Mouse (Mus musculus): ENCODE results near the gene Gmeb1. TPM values are rescaled to one million over a fixed set of nuclear protein-coding genes. Genes with fewer than 3 reads are reported as not detected.
"Not testable (repeated sequence)": the region's sequence is repeated elsewhere in the genome, so short reads cannot be mapped to it uniquely, and the experiment has no call there.

The Gmeb1 gene
- polyA plus RNA-seq, 1 experiment from 2014 or later, result 27.3 TPM

GRCm38 (mm10) chr4:132301486-132301885, 40.1 kb upstream of the Gmeb1 start:
- H3K36me3 ChIP-seq, result no peaks in the 10 kb centered on the region
- 67% methylated on average over 6 of the region's 6 CpGs for WGBS
- no peaks in the 10 kb centered on the region for H3K27me3 ChIP-seq (replicated peaks)
- peak overlapping the region; percentile 27; the same call in 1 of the 2 replicates for H3K27ac ChIP-seq (ENCODE audit: poor library complexity, severe bottlenecking)
- H3K4me1 ChIP-seq (replicated peaks), result peaks cover 15% of the 10 kb centered on the region
- H3K4me3 ChIP-seq, result no peak overlapping the region
- no peak overlapping the region for H3K9ac ChIP-seq
- H3K9me3 ChIP-seq (replicated peaks), result no peaks in the 10 kb centered on the region
- ATAC-seq (ENCODE audit: insufficient number of reproducible peaks, low FRiP score), result no peak
- no peak overlapping the region for H3K4me2 ChIP-seq

- H3K36me3 ChIP-seq, result no peaks in the 10 kb centered on the region
- no peak for ATAC-seq (ENCODE audit: insufficient number of reproducible peaks, low FRiP score)
- H3K4me2 ChIP-seq, result no peak overlapping the region
- H3K9me3 ChIP-seq (replicated peaks), result no peaks in the 10 kb centered on the region
- H3K4me1 ChIP-seq (replicated peaks), result peaks cover 15% of the 10 kb centered on the region
- 89% methylated on average over 1 of the region's 1 CpGs for WGBS
- H3K9ac ChIP-seq, result no peak overlapping the region
- H3K27ac ChIP-seq (ENCODE audit: poor library complexity, severe bottlenecking), result no peak overlapping the region
- H3K27me3 ChIP-seq (replicated peaks), result no peaks in the 10 kb centered on the region
- no peak overlapping the region for H3K4me3 ChIP-seq
These were observed 38.4 kb upstream of the Gmeb1 start for GRCm38 (mm10) chr4:132299849-132300248.

DNA sequence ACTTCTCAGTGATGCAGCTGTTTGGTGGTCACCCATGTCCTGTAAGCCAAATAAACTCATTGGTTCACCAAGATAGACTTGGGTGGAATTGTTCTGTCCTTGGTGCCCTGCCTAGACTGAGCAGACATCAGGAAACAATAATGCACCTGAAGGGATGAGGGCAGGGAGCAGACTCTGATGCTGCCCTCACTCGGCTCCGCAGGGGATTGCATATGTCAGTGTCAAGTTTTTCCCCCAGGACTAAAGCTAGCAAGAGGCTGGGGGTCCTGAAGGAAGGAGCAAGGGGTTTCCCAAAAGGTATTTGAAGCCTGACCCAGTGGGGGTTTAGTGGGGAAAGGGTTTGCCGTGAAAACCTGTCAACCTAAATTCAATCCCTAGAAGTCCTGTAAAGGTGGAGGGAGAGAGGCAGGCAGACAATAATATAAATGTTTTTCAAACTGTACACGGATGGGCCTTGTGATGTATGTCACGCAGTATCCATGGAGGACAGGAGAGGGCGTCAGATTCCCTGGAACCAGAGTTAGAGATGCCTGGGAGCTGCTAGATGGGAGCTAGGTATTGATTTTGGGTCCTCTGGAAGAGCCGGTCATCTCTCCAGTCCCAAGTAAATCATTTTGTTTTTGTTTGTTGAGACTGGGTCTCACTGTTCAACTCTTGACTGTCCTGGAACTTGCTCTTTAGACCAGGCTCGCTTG, 34.4 kb upstream of the Gmeb1 start:
- ATAC-seq (ENCODE audit: insufficient number of reproducible peaks, low FRiP score), result no peak
- no peak overlapping the region for H3K27ac ChIP-seq (ENCODE audit: poor library complexity, severe bottlenecking)

DNA sequence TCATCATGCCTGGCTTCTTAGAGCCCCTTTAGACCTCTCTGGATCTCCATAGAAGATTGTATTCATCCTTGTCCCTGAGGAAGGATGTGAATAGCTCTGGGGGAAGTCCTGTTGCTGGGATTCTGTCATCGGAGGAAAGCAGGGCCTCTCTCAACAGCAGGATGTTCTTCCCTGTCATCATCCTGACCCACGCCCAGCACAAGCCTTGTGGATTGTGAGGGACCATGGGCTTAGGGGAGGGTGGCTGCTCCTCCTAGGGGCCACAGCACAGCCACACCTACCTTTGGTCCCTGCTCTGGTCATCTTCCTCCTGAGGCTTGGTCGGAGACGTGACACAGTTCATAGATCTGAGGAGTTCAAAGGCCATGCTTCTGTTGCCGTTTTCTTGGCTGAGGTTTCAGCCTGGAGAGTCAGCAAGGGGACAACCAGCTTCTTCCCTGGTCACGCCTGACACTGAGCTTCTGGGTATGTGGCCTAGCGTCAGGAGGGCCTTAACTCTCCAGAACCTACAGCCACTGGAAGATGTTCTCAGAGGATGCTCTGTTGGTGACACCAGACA, 32.4 kb upstream of the Gmeb1 start:
- Histone ChIP-seq H3K36me3 (peaks cover 38% of the 10 kb centered on the region), H3K9ac (no peak overlapping the region), H3K27me3 (replicated peaks) (no peaks in the 10 kb centered on the region), H3K4me3 (no peak overlapping the region), H3K4me1 (replicated peaks) (no peaks in the 10 kb centered on the region), H3K4me2 (no peak overlapping the region), H3K9me3 (replicated peaks) (0 out of 2 replicates have a peak, but pooled peaks cover 4% of the 10 kb centered on the region), H3K27ac (ENCODE audit: poor library complexity, severe bottlenecking) (no peak overlapping the region)
- ATAC-seq (ENCODE audit: insufficient number of reproducible peaks, low FRiP score), result no peak
- 77% methylated on average over 7 of the region's 7 CpGs for WGBS

More for the DNA sequence above, 34.4 kb upstream of the Gmeb1 start:
- 0 out of 2 replicates have a peak, but pooled peaks cover 4% of the 10 kb centered on the region for H3K9me3 ChIP-seq (replicated peaks)
- WGBS, result 47% methylated on average over 8 of the region's 8 CpGs
- H3K36me3 ChIP-seq, result peaks cover 25% of the 10 kb centered on the region
- no peak overlapping the region for H3K9ac ChIP-seq
- H3K4me1 ChIP-seq (replicated peaks), result no peaks in the 10 kb centered on the region
- no peaks in the 10 kb centered on the region for H3K27me3 ChIP-seq (replicated peaks)
- no peak overlapping the region for H3K4me3 ChIP-seq
- no peak overlapping the region for H3K4me2 ChIP-seq

GRCm38 (mm10) chr4:132292988-132293387, 31.6 kb upstream of the Gmeb1 start:
- H3K27me3 ChIP-seq (replicated peaks), result no peaks in the 10 kb centered on the region
- WGBS, result 37% methylated on average over 4 of the region's 4 CpGs
- H3K36me3 ChIP-seq, result peaks cover 38% of the 10 kb centered on the region
- H3K9me3 ChIP-seq (replicated peaks), result 0 out of 2 replicates have a peak, but pooled peaks cover 4% of the 10 kb centered on the region
- ATAC-seq (ENCODE audit: insufficient number of reproducible peaks, low FRiP score), result no peak
- H3K4me2 ChIP-seq, result no peak overlapping the region
- no peaks in the 10 kb centered on the region for H3K4me1 ChIP-seq (replicated peaks)
- no peak overlapping the region for H3K4me3 ChIP-seq
- H3K9ac ChIP-seq, result no peak overlapping the region
- no peak overlapping the region for H3K27ac ChIP-seq (ENCODE audit: poor library complexity, severe bottlenecking)

DNA sequence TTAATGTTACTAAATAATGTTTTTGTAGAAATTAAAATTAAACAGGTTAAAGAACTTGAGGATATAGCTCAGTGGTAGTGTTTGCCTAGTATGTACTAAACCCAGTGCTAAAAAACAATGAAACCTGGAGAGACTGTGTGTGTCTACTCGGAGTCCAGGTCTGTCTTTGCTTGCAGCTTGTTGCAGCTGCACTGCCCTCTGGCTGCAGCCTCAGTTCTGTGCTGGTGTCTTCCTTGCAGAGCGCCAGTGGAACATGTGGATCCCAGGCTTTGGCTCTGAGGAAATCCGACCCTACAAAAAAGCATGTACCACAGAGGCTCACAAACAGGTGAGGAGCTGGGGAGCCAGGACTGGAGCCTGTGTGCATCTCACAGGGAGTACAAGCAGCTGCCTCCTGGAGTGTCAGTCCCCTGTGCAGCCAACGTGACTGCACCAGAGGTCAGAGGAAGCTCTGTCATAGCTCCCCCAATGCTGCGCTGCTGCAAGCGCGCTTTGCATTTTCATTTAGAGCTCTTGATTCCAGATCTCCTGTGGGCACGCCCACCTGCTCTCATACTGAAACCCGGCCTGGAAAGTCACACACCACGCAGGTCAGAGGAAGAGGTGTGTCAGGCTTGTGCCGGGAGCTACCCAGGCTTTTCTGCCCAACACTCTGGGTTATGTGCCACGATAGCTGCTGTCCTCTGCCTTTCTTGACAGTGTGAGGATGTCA, 30.4 kb upstream of the Gmeb1 start:
- no peak for ATAC-seq (ENCODE audit: insufficient number of reproducible peaks, low FRiP score)
- 0 out of 2 replicates have a peak, but pooled peaks cover 4% of the 10 kb centered on the region for H3K9me3 ChIP-seq (replicated peaks)
- H3K9ac ChIP-seq, result no peak overlapping the region
- H3K36me3 ChIP-seq, result peaks cover 43% of the 10 kb centered on the region
- no peak overlapping the region for H3K4me2 ChIP-seq
- no peaks in the 10 kb centered on the region for H3K4me1 ChIP-seq (replicated peaks)
- 82% methylated on average over 12 of the region's 12 CpGs for WGBS
- H3K27ac ChIP-seq (ENCODE audit: poor library complexity, severe bottlenecking), result no peak overlapping the region
- no peak overlapping the region for H3K4me3 ChIP-seq
- no peaks in the 10 kb centered on the region for H3K27me3 ChIP-seq (replicated peaks)

- Histone ChIP-seq H3K27me3 (replicated peaks) (no peaks in the 10 kb centered on the region), H3K4me1 (replicated peaks) (no peaks in the 10 kb centered on the region), H3K4me3 (no peak overlapping the region), H3K27ac (ENCODE audit: poor library complexity, severe bottlenecking) (no peak overlapping the region), H3K36me3 (peaks cover 49% of the 10 kb centered on the region), H3K9ac (no peak overlapping the region), H3K4me2 (no peak overlapping the region), H3K9me3 (replicated peaks) (0 out of 2 replicates have a peak, but pooled peaks cover 4% of the 10 kb centered on the region)
- WGBS, result 89% methylated on average over 4 of the region's 4 CpGs
- no peak for ATAC-seq (ENCODE audit: insufficient number of reproducible peaks, low FRiP score)
These were observed 29.7 kb upstream of the Gmeb1 start for GRCm38 (mm10) chr4:132291056-132291455.

DNA sequence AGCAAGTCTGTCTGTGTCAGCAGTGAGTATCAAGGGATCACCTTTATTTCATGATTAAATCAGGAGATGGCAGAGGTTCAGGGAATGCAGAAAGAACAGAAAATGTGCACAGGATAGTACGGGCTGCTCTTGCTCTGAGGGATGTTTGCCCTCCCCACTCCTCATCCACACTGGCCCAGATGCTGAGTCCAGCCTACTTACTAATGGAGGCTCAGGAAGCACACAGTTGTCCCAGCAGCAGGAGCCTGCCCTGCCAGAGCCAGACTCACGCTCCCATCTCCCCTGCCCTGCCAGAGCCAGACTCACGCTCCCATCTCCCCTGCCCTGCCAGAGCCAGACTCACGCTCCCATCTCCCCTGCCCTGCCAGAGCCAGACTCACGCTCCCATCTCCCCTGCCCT, 27.4 kb upstream of the Gmeb1 start:
- H3K4me2 ChIP-seq; H3K4me3 ChIP-seq; H3K27me3 ChIP-seq (replicated peaks); H3K9me3 ChIP-seq (replicated peaks); H3K4me1 ChIP-seq (replicated peaks); H3K27ac ChIP-seq (ENCODE audit: poor library complexity, severe bottlenecking); ATAC-seq (ENCODE audit: insufficient number of reproducible peaks, low FRiP score); H3K9ac ChIP-seq: not testable (repeated sequence)
- peaks cover 61% of the 10 kb centered on the region for H3K36me3 ChIP-seq
- 72% methylated on average over 5 of the region's 5 CpGs for WGBS

- Histone ChIP-seq H3K4me3 (no peak overlapping the region), H3K27me3 (replicated peaks) (no peaks in the 10 kb centered on the region), H3K4me2 (peak overlapping the region; percentile 42), H3K36me3 (peaks cover 5% of the 10 kb centered on the region; the same call in 1 of the 2 replicates), H3K4me1 (replicated peaks) (peaks cover 8% of the 10 kb centered on the region; the same call in 1 of the 2 replicates), H3K27ac (ENCODE audit: poor library complexity, severe bottlenecking) (no peak overlapping the region), H3K9me3 (replicated peaks) (no peaks in the 10 kb centered on the region), H3K9ac (peak overlapping the region; percentile 46; the same call in 1 of the 2 replicates)
- WGBS, result 81% methylated on average over 3 of the region's 3 CpGs
- ATAC-seq (ENCODE audit: insufficient number of reproducible peaks, low FRiP score), result no peak
These were observed 14.5 kb upstream of the Gmeb1 start for GRCm38 (mm10) chr4:132275949-132276348.

- ATAC-seq (ENCODE audit: insufficient number of reproducible peaks, low FRiP score), result peak; percentile 92
- under 1% methylated on average over 48 of the region's 48 CpGs for WGBS
- Histone ChIP-seq H3K9ac (peak within 1 kb of the TSS; percentile 80), H3K36me3 (no peaks in the 10 kb centered on the region), H3K4me1 (replicated peaks) (peaks cover 8% of the 10 kb centered on the region; the same call in 1 of the 2 replicates), H3K27me3 (replicated peaks) (no peaks in the 10 kb centered on the region), H3K9me3 (replicated peaks) (no peaks in the 10 kb centered on the region), H3K4me2 (peak within 1 kb of the TSS; percentile 88), H3K27ac (ENCODE audit: poor library complexity, severe bottlenecking) (peak within 1 kb of the TSS; percentile 92), H3K4me3 (peak within 1 kb of the TSS; percentile 79)
These were observed 12.9 kb upstream of the Gmeb1 start, which contains the start of gene Taf12 for GRCm38 (mm10) chr4:132274156-132274862. Gene Taf12 (plus strand): TSS chr4:132274375.

All from heart, embryonic 12.5 days (tissue).